Mouse (Mus musculus): ENCODE measurements around the gene Tnfsf14. TPM values are rescaled to one million over a fixed set of nuclear protein-coding genes. Genes with fewer than 3 reads are reported as not detected.

Tnfsf14 gene
- total and polyA plus RNA-seq, 3 experiments = 10.6 to 15.4 (median 14.6) TPM

Other genes starting within 250 kb of the Tnfsf14 start
- gene Acer1, start 212.1 kb downstream of the Tnfsf14 start, total RNA-seq (2012; rRNA removed) = not detected in 2 replicates
- not detected in 2 replicates for gene Acer1, start 212.1 kb downstream of the Tnfsf14 start, total RNA-seq (2014; rRNA removed)
- gene Acer1, start 212.1 kb downstream of the Tnfsf14 start, polyA plus RNA-seq (2012; ENCODE audit: insufficient read length, low read depth) = not detected in 2 replicates
- gene Clpp, start 203.9 kb downstream of the Tnfsf14 start, total RNA-seq (2012; rRNA removed) = 166 and 169 TPM in 2 replicates
- 114 and 120 TPM in 2 replicates for gene Clpp, start 203.9 kb downstream of the Tnfsf14 start, total RNA-seq (2014; rRNA removed)
- 115 and 117 TPM in 2 replicates for gene Clpp, start 203.9 kb downstream of the Tnfsf14 start, polyA plus RNA-seq (2012; ENCODE audit: insufficient read length, low read depth)
- gene Alkbh7, start 196.8 kb downstream of the Tnfsf14 start, total RNA-seq (2012; rRNA removed) = 40.0 and 51.8 TPM in 2 replicates
- gene Alkbh7, start 196.8 kb downstream of the Tnfsf14 start, total RNA-seq (2014; rRNA removed) = 32.6 and 35.4 TPM in 2 replicates
- gene Alkbh7, start 196.8 kb downstream of the Tnfsf14 start, polyA plus RNA-seq (2012; ENCODE audit: insufficient read length, low read depth) = 21.2 and 21.8 TPM in 2 replicates
- 0.34 TPM in 1 of 2 replicates, not detected in the other for gene Pspn, start 194.2 kb downstream of the Tnfsf14 start, total RNA-seq (2012; rRNA removed)
- gene Pspn, start 194.2 kb downstream of the Tnfsf14 start, total RNA-seq (2014; rRNA removed) = not detected in 2 replicates
- 0.69 TPM in 1 of 2 replicates, not detected in the other for gene Pspn, start 194.2 kb downstream of the Tnfsf14 start, polyA plus RNA-seq (2012; ENCODE audit: insufficient read length, low read depth)
- 80.4 and 97.6 TPM in 2 replicates for gene Gtf2f1, start 182.9 kb downstream of the Tnfsf14 start, total RNA-seq (2012; rRNA removed)
- 50.5 and 54.2 TPM in 2 replicates for gene Gtf2f1, start 182.9 kb downstream of the Tnfsf14 start, total RNA-seq (2014; rRNA removed)
- gene Gtf2f1, start 182.9 kb downstream of the Tnfsf14 start, polyA plus RNA-seq (2012; ENCODE audit: insufficient read length, low read depth) = 109 and 148 TPM in 2 replicates
- gene Gm17949, start 182.7 kb downstream of the Tnfsf14 start, total RNA-seq (2012; rRNA removed) = 0.13 TPM in 1 of 2 replicates, not detected in the other
- not detected in 2 replicates for gene Gm17949, start 182.7 kb downstream of the Tnfsf14 start, total RNA-seq (2014; rRNA removed)
- not detected in 2 replicates for gene Gm17949, start 182.7 kb downstream of the Tnfsf14 start, polyA plus RNA-seq (2012; ENCODE audit: insufficient read length, low read depth)
- 98.7 and 102 TPM in 2 replicates for gene Khsrp, start 162.7 kb downstream of the Tnfsf14 start, total RNA-seq (2012; rRNA removed)
- gene Khsrp, start 162.7 kb downstream of the Tnfsf14 start, total RNA-seq (2014; rRNA removed) = 23.5 and 25.1 TPM in 2 replicates
- gene Khsrp, start 162.7 kb downstream of the Tnfsf14 start, polyA plus RNA-seq (2012; ENCODE audit: insufficient read length, low read depth) = 97.5 and 106 TPM in 2 replicates
- gene Slc25a41, start 152.5 kb downstream of the Tnfsf14 start, total RNA-seq (2012; rRNA removed) = not detected in 2 replicates
- not detected in 2 replicates for gene Slc25a41, start 152.5 kb downstream of the Tnfsf14 start, total RNA-seq (2014; rRNA removed)
- gene Slc25a41, start 152.5 kb downstream of the Tnfsf14 start, polyA plus RNA-seq (2012; ENCODE audit: insufficient read length, low read depth) = not detected in 2 replicates
- 0.13 and 0.25 TPM in 2 replicates for gene Crb3, start 135.1 kb downstream of the Tnfsf14 start, total RNA-seq (2012; rRNA removed)
- gene Crb3, start 135.1 kb downstream of the Tnfsf14 start, total RNA-seq (2014; rRNA removed) = not detected in 2 replicates
- not detected in 2 replicates for gene Crb3, start 135.1 kb downstream of the Tnfsf14 start, polyA plus RNA-seq (2012; ENCODE audit: insufficient read length, low read depth)
- gene Slc25a23, start 134.3 kb downstream of the Tnfsf14 start, total RNA-seq (2012; rRNA removed) = 5.1 and 6.9 TPM in 2 replicates
- 1.4 and 2.2 TPM in 2 replicates for gene Slc25a23, start 134.3 kb downstream of the Tnfsf14 start, total RNA-seq (2014; rRNA removed)
- gene Slc25a23, start 134.3 kb downstream of the Tnfsf14 start, polyA plus RNA-seq (2012; ENCODE audit: insufficient read length, low read depth) = 12.1 and 13.8 TPM in 2 replicates
- 7.2 and 9.7 TPM in 2 replicates for gene Dennd1c, start 115.7 kb downstream of the Tnfsf14 start, total RNA-seq (2012; rRNA removed)
- gene Dennd1c, start 115.7 kb downstream of the Tnfsf14 start, total RNA-seq (2014; rRNA removed) = 6.8 and 7.1 TPM in 2 replicates
- gene Dennd1c, start 115.7 kb downstream of the Tnfsf14 start, polyA plus RNA-seq (2012; ENCODE audit: insufficient read length, low read depth) = 33.9 and 36.9 TPM in 2 replicates
- gene Tubb4a, start 106.4 kb downstream of the Tnfsf14 start, total RNA-seq (2012; rRNA removed) = 0.42 and 0.89 TPM in 2 replicates
- 0.09 TPM in 1 of 2 replicates, not detected in the other for gene Tubb4a, start 106.4 kb downstream of the Tnfsf14 start, total RNA-seq (2014; rRNA removed)
- 2.0 and 2.1 TPM in 2 replicates for gene Tubb4a, start 106.4 kb downstream of the Tnfsf14 start, polyA plus RNA-seq (2012; ENCODE audit: insufficient read length, low read depth)
- gene Tnfsf9, start 88.9 kb downstream of the Tnfsf14 start, total RNA-seq (2012; rRNA removed) = 252 and 321 TPM in 2 replicates
- gene Tnfsf9, start 88.9 kb downstream of the Tnfsf14 start, total RNA-seq (2014; rRNA removed) = 106 and 123 TPM in 2 replicates
- gene Tnfsf9, start 88.9 kb downstream of the Tnfsf14 start, polyA plus RNA-seq (2012; ENCODE audit: insufficient read length, low read depth) = 129 and 137 TPM in 2 replicates
- gene Cd70, start 44.4 kb downstream of the Tnfsf14 start, total RNA-seq (2012; rRNA removed) = 483 and 965 TPM in 2 replicates
- gene Cd70, start 44.4 kb downstream of the Tnfsf14 start, total RNA-seq (2014; rRNA removed) = 261 and 321 TPM in 2 replicates
- gene Cd70, start 44.4 kb downstream of the Tnfsf14 start, polyA plus RNA-seq (2012; ENCODE audit: insufficient read length, low read depth) = 121 and 137 TPM in 2 replicates
- 2.5 and 5.4 TPM in 2 replicates for gene C3, start 34.0 kb upstream of the Tnfsf14 start, total RNA-seq (2012; rRNA removed)
- 1.4 and 3.9 TPM in 2 replicates for gene C3, start 34.0 kb upstream of the Tnfsf14 start, total RNA-seq (2014; rRNA removed)
- gene C3, start 34.0 kb upstream of the Tnfsf14 start, polyA plus RNA-seq (2012; ENCODE audit: insufficient read length, low read depth) = 1.2 and 1.5 TPM in 2 replicates
- 23.6 and 32.0 TPM in 2 replicates for gene Gpr108, start 54.3 kb upstream of the Tnfsf14 start, total RNA-seq (2012; rRNA removed)
- gene Gpr108, start 54.3 kb upstream of the Tnfsf14 start, total RNA-seq (2014; rRNA removed) = 17.4 and 20.2 TPM in 2 replicates
- 25.0 and 26.0 TPM in 2 replicates for gene Gpr108, start 54.3 kb upstream of the Tnfsf14 start, polyA plus RNA-seq (2012; ENCODE audit: insufficient read length, low read depth)
- gene Trip10, start 55.3 kb upstream of the Tnfsf14 start, total RNA-seq (2012; rRNA removed) = 22.9 and 25.2 TPM in 2 replicates
- gene Trip10, start 55.3 kb upstream of the Tnfsf14 start, total RNA-seq (2014; rRNA removed) = 21.5 and 22.1 TPM in 2 replicates
- 40.0 and 44.6 TPM in 2 replicates for gene Trip10, start 55.3 kb upstream of the Tnfsf14 start, polyA plus RNA-seq (2012; ENCODE audit: insufficient read length, low read depth)
- gene Vav1, start 84.9 kb upstream of the Tnfsf14 start, total RNA-seq (2012; rRNA removed) = 84.3 and 108 TPM in 2 replicates
- gene Vav1, start 84.9 kb upstream of the Tnfsf14 start, total RNA-seq (2014; rRNA removed) = 60.3 and 66.7 TPM in 2 replicates
- gene Vav1, start 84.9 kb upstream of the Tnfsf14 start, polyA plus RNA-seq (2012; ENCODE audit: insufficient read length, low read depth) = 90.9 and 99.8 TPM in 2 replicates
- 21.7 and 33.6 TPM in 2 replicates for gene Adgre1, start 164.5 kb upstream of the Tnfsf14 start, total RNA-seq (2012; rRNA removed)
- 9.4 and 10.3 TPM in 2 replicates for gene Adgre1, start 164.5 kb upstream of the Tnfsf14 start, total RNA-seq (2014; rRNA removed)
- 1.8 and 2.8 TPM in 2 replicates for gene Adgre1, start 164.5 kb upstream of the Tnfsf14 start, polyA plus RNA-seq (2012; ENCODE audit: insufficient read length, low read depth)

All from CH12.LX (cell line).